Mouse (Mus musculus) MEL (cell line): ENCODE data around the gene Klf16. TPM values are rescaled to one million over a fixed set of nuclear protein-coding genes. Genes with fewer than 3 reads are reported as not detected.

Source experiments
- DNase-seq: peaks from one replicate; pipeline ENCODE4 v3.0.0; 2011; ENCODE audit warnings: low read depth, low spot score
- H3K27ac ChIP-seq: 2 replicates; pipeline ENCODE4 v1.5.1; 2012; ENCODE audit warnings: low read depth, mild to moderate bottlenecking, control low read depth, low read length, moderate library complexity; ENCODE audit not compliant: control insufficient read depth
- H3K27me3 ChIP-seq, 2 experiments: fragments of 150-350 bp in 1 of 2; sonication (generic) in 1 of 2; 2 replicates each; pipeline ENCODE4 v1.6.1; 2012; ENCODE audit warnings: low read length in 2 of 2, mild to moderate bottlenecking in 2 of 2, improper control_type of control experiment in 1 of 2, moderate library complexity in 1 of 2; ENCODE audit not compliant: insufficient read depth in 2 of 2, control insufficient read depth in 1 of 2
- H3K36me3 ChIP-seq, 2 experiments: 2 replicates each; pipeline ENCODE4 v1.6.1; 2012 to 2014; ENCODE audit warnings: low read length in 2 of 2, improper control_type of control experiment in 1 of 2, inconsistent platforms in 1 of 2, mild to moderate bottlenecking in 1 of 2; ENCODE audit not compliant: insufficient read depth in 2 of 2, control insufficient read depth in 1 of 2
- H3K4me1 ChIP-seq, 2 experiments: fragments of 150-350 bp in 1 of 2; sonication (generic) in 1 of 2; 2 replicates each; pipeline ENCODE4 v1.6.1; 2012; ENCODE audit warnings: low read length in 2 of 2, improper control_type of control experiment in 1 of 2, mild to moderate bottlenecking in 1 of 2; ENCODE audit not compliant: insufficient read depth in 2 of 2, control insufficient read depth in 1 of 2
- H3K4me3 ChIP-seq, 2 experiments: fragments of 150-350 bp in 1 of 2; sonication (generic) in 1 of 2; 2 replicates each; pipeline ENCODE4 v1.5.1; 2012; ENCODE audit warnings: low read depth in 2 of 2, low read length in 2 of 2, mild to moderate bottlenecking in 2 of 2, moderate library complexity in 2 of 2, control low read depth in 1 of 2, improper control_type of control experiment in 1 of 2; ENCODE audit not compliant: control insufficient read depth in 1 of 2, insufficient read depth in 1 of 2
- H3K79me2 ChIP-seq: 2 replicates; pipeline ENCODE4 v1.6.1; 2012; ENCODE audit warnings: mild to moderate bottlenecking, low read length, moderate library complexity; ENCODE audit not compliant: control insufficient read depth, poor library complexity, insufficient read depth
- H3K9ac ChIP-seq: 2 replicates; pipeline ENCODE4 v1.6.1; 2012; ENCODE audit warnings: low read depth, mild to moderate bottlenecking, control low read depth, low read length, moderate library complexity; ENCODE audit not compliant: control insufficient read depth, poor library complexity, severe bottlenecking
- H3K9me3 ChIP-seq: fragments of 150-350 bp; sonication (generic); replicated peaks from 2 replicates; pipeline ENCODE4 v1.6.1; 2012; ENCODE audit warnings: mild to moderate bottlenecking, low read length, improper control_type of control experiment, moderate library complexity; ENCODE audit not compliant: insufficient read depth
- CTCF ChIP-seq, 3 experiments: IDR thresholded peaks in 2 of 3; conservative IDR thresholded peaks in 1 of 3; 2 replicates each; pipeline ENCODE4 v1.5.1; 2011 to 2012; ENCODE audit warnings: low read length in 3 of 3, low read depth in 2 of 3, mild to moderate bottlenecking in 2 of 3, improper control_type of control experiment in 1 of 3, inconsistent platforms in 1 of 3, mixed read lengths in 1 of 3, moderate library complexity in 1 of 3; ENCODE audit not compliant: control insufficient read depth in 1 of 3, insufficient read depth in 1 of 3, poor library complexity in 1 of 3, severe bottlenecking in 1 of 3
- ELF1 ChIP-seq: IDR thresholded peaks from 2 replicates; pipeline ENCODE4 v1.6.1; 2014; ENCODE audit warnings: low read depth, mild to moderate bottlenecking, inconsistent platforms, low read length, improper control_type of control experiment, moderate library complexity
- EP300 ChIP-seq, 2 experiments: IDR thresholded peaks; 2 replicates each; pipeline ENCODE4 v1.6.1; 2011; ENCODE audit warnings: improper control_type of control experiment in 2 of 2, low read length in 2 of 2, low read depth in 1 of 2, mild to moderate bottlenecking in 1 of 2
- ETS1 ChIP-seq: IDR thresholded peaks from 2 replicates; pipeline ENCODE4 v1.6.1; 2012; ENCODE audit warnings: low read depth, mild to moderate bottlenecking, inconsistent platforms, low read length, improper control_type of control experiment, moderate library complexity
- GATA1 ChIP-seq: IDR thresholded peaks from 2 replicates; pipeline ENCODE4 v1.6.1; 2011; ENCODE audit warnings: low read depth, low read length, improper control_type of control experiment
- HCFC1 ChIP-seq: IDR thresholded peaks from 2 replicates; pipeline ENCODE4 v1.6.1; 2012; ENCODE audit warnings: low read depth, mild to moderate bottlenecking, inconsistent platforms, low read length, improper control_type of control experiment, moderate library complexity
- JUND ChIP-seq: IDR thresholded peaks from 2 replicates; pipeline ENCODE4 v1.6.1; 2011; ENCODE audit warnings: low read depth, mild to moderate bottlenecking, improper control_type of control experiment, low read length
- MAFK ChIP-seq: IDR thresholded peaks from 2 replicates; pipeline ENCODE4 v1.6.1; 2011; ENCODE audit warnings: low read depth, mild to moderate bottlenecking, low read length, improper control_type of control experiment, borderline replicate concordance
- MAX ChIP-seq: IDR thresholded peaks from 2 replicates; pipeline ENCODE4 v1.6.1; 2011; ENCODE audit warnings: low read length, improper control_type of control experiment
- MAZ ChIP-seq: IDR thresholded peaks from 2 replicates; pipeline ENCODE4 v1.6.1; 2012; ENCODE audit warnings: low read depth, mild to moderate bottlenecking, inconsistent platforms, low read length, improper control_type of control experiment
- MEF2A ChIP-seq: IDR thresholded peaks from 2 replicates; pipeline ENCODE4 v1.6.1; 2014; ENCODE audit warnings: low read depth, mild to moderate bottlenecking, inconsistent platforms, low read length, improper control_type of control experiment; ENCODE audit not compliant: poor library complexity, insufficient replicate concordance, severe bottlenecking; ENCODE audit errors: extremely low read depth
- MXI1 ChIP-seq: IDR thresholded peaks from 2 replicates; pipeline ENCODE4 v1.6.1; 2011; ENCODE audit warnings: mild to moderate bottlenecking, low read depth, low read length, improper control_type of control experiment
- MYB ChIP-seq: IDR thresholded peaks from 2 replicates; pipeline ENCODE4 v1.6.1; 2011; ENCODE audit warnings: mild to moderate bottlenecking, low read depth, low read length, improper control_type of control experiment
- NELFE ChIP-seq: IDR thresholded peaks from 2 replicates; pipeline ENCODE4 v1.6.1; 2011; ENCODE audit warnings: low read depth, low read length, improper control_type of control experiment
- NRF1 ChIP-seq: IDR thresholded peaks from 2 replicates; pipeline ENCODE4 v1.6.1; 2014; ENCODE audit warnings: low read depth, mild to moderate bottlenecking, inconsistent platforms, low read length, improper control_type of control experiment, moderate library complexity; ENCODE audit not compliant: poor library complexity, insufficient read depth, severe bottlenecking
- POLR2A ChIP-seq, 2 experiments: IDR thresholded peaks; 2 replicates each; pipeline ENCODE4 v1.6.1; 2011 to 2012; ENCODE audit warnings: low read length in 2 of 2, mild to moderate bottlenecking in 2 of 2, control low read depth in 1 of 2, improper control_type of control experiment in 1 of 2, low read depth in 1 of 2, moderate library complexity in 1 of 2; ENCODE audit not compliant: control insufficient read depth in 1 of 2, insufficient read depth in 1 of 2, poor library complexity in 1 of 2
- POLR2AphosphoS2 ChIP-seq: IDR thresholded peaks from 2 replicates; pipeline ENCODE4 v1.6.1; 2011; ENCODE audit warnings: low read length, improper control_type of control experiment
- POLR2AphosphoS5 ChIP-seq: IDR thresholded peaks from 2 replicates; pipeline ENCODE4 v1.6.1; 2012; ENCODE audit warnings: low read depth, borderline replicate concordance, mild to moderate bottlenecking, inconsistent platforms, low read length, moderate library complexity, mixed read lengths
- RAD21 ChIP-seq: IDR thresholded peaks from 2 replicates; pipeline ENCODE4 v1.6.1; 2011; ENCODE audit warnings: mild to moderate bottlenecking, low read depth, low read length, improper control_type of control experiment
- SIN3A ChIP-seq: IDR thresholded peaks from 2 replicates; pipeline ENCODE4 v1.6.1; 2012; ENCODE audit warnings: low read length, improper control_type of control experiment, inconsistent platforms
- TAL1 ChIP-seq: IDR thresholded peaks from 2 replicates; pipeline ENCODE4 v1.6.1; 2012; ENCODE audit warnings: mild to moderate bottlenecking, inconsistent platforms, low read length, moderate library complexity, mixed read lengths
- TBP ChIP-seq: IDR thresholded peaks from 2 replicates; pipeline ENCODE4 v1.8.0; 2011; ENCODE audit warnings: low read depth, low read length, improper control_type of control experiment
- UBTF ChIP-seq: IDR thresholded peaks from 2 replicates; pipeline ENCODE4 v1.6.1; 2012; ENCODE audit warnings: low read depth, mild to moderate bottlenecking, inconsistent platforms, low read length, improper control_type of control experiment, moderate library complexity, borderline replicate concordance; ENCODE audit not compliant: insufficient read depth
- USF1 ChIP-seq: IDR thresholded peaks from 2 replicates; pipeline ENCODE4 v1.6.1; 2014; ENCODE audit warnings: low read depth, mild to moderate bottlenecking, inconsistent platforms, low read length, improper control_type of control experiment, moderate library complexity
- ZC3H11A ChIP-seq: IDR thresholded peaks from 2 replicates; pipeline ENCODE4 v1.6.1; 2012; ENCODE audit warnings: low read depth, mild to moderate bottlenecking, inconsistent platforms, low read length, improper control_type of control experiment
- ZKSCAN1 ChIP-seq: IDR thresholded peaks from 2 replicates; pipeline ENCODE4 v1.6.1; 2012; ENCODE audit warnings: low read depth, mild to moderate bottlenecking, inconsistent platforms, low read length, improper control_type of control experiment, moderate library complexity
- ZMIZ1 ChIP-seq: IDR thresholded peaks from 2 replicates; pipeline ENCODE4 v1.6.1; 2012; ENCODE audit warnings: low read depth, mild to moderate bottlenecking, inconsistent platforms, low read length, improper control_type of control experiment, moderate library complexity
- ZNF384 ChIP-seq: IDR thresholded peaks from 2 replicates; pipeline ENCODE4 v1.6.1; 2012; ENCODE audit warnings: low read depth, mild to moderate bottlenecking, inconsistent platforms, low read length, improper control_type of control experiment
- polyA plus RNA-seq, 2 experiments: library from polyadenylated mRNA; stranded (reverse) in 1 of 2; unstranded in 1 of 2; fragments of >175 nt in 1 of 2; fragments of >200 nt in 1 of 2; gene quantifications; 2 replicates each; pipeline versions ENCODE4 v1.2.1 to v1.2.4; 2012; ENCODE audit warnings: low replicate concordance in 2 of 2, low read depth in 1 of 2; ENCODE audit not compliant: insufficient read length in 2 of 2, insufficient read depth in 1 of 2, missing spikeins in 1 of 2
- total RNA-seq: library from RNA; depleted of rRNA; stranded (reverse); fragments of 300-350 nt; gene quantifications from 2 replicates; pipeline ENCODE4 v1.2.3, GENCODE M21; 2012

The Klf16 gene
- total and polyA plus RNA-seq, 3 experiments, result 37.1 to 51.1 TPM; not detected in 1

DNA sequence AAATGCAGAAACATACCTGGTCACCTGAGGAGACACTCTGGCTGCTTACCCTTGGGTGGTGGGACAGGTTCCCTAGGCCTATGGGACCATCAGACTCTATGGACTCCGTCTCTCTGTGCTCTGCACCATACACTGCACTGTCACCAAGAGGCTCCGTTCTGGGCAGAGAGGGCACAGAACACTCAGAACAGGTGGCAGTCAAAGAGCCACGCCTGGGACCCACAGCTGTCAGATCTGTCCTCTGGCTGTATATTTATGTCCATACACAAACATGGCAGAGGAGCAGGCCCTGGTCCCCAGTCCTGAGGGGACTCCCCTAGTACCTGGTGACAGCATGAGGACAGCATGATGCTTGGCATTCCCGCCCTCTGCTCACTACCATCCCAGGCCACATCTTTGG is 48.6 kb upstream of the Klf16 start:
- Histone ChIP-seq H3K4me1 (peaks cover 0 to 18% of the 10 kb centered on the region in 2 experiments; a peak in 2 of 4 replicates), H3K9ac (no peak overlapping the region), H3K79me2 (peaks cover 57% of the 10 kb centered on the region), H3K9me3 (no peaks in the 10 kb centered on the region), H3K27ac (no peak overlapping the region), H3K36me3 (peaks cover 0 to 2% of the 10 kb centered on the region in 2 experiments; a peak in 1 of 4 replicates), H3K4me3 (no peak overlapping the region), H3K27me3 (no peaks in the 10 kb centered on the region)
- DNase-seq, result no peak
- no peak for TF ChIP-seq MAFK
- TF ChIP-seq CTCF (IDR thresholded peaks at IDR 0.05 in 2 of 3, conservative IDR thresholded peaks at IDR 0.05 in 1 of 3; ENCODE audit: control insufficient read depth in 1 of 3, insufficient read depth in 1 of 3, low read depth in 2 of 3, low read length in 3 of 3, poor library complexity in 1 of 3, severe bottlenecking in 1 of 3), result no peak

- DNase-seq, result peak; percentile 72
- peaks cover 0 to 18% of the 10 kb centered on the region in 2 experiments; a peak in 2 of 4 replicates for H3K4me1 ChIP-seq
- H3K9me3 ChIP-seq, result no peaks in the 10 kb centered on the region
- H3K36me3 ChIP-seq, result peaks cover 0 to 2% of the 10 kb centered on the region in 2 experiments; a peak in 1 of 4 replicates
- peak overlapping the region; percentile 91 for H3K27ac ChIP-seq
- peak overlapping the region; percentile 87 to 92 for H3K4me3 ChIP-seq
- H3K9ac ChIP-seq, result peak overlapping the region; percentile 92
- peaks cover 51% of the 10 kb centered on the region for H3K79me2 ChIP-seq
- H3K27me3 ChIP-seq, result no peaks in the 10 kb centered on the region
- TF ChIP-seq MXI1 (peak; percentile 30), SIN3A (peak; percentile 85), TAL1 (no peak), UBTF (no peak), POLR2AphosphoS5 (no peak), NRF1 (peak; percentile 5; the same call in 1 of the 2 replicates), USF1 (no peak), ELF1 (peak; percentile 57), HCFC1 (peak; percentile 60; the same call in 1 of the 2 replicates), ZKSCAN1 (no peak), ZMIZ1 (0 out of 2 replicates have a peak, but pooled peaks have one; percentile 38), GATA1 (no peak), JUND (no peak), MAX (no peak), MAZ (peak; percentile 64; the same call in 1 of the 2 replicates), EP300 (IDR thresholded peaks at IDR 0.05; ENCODE audit: low read depth in 1 of 2, low read length in 2 of 2) (no peak), MEF2A (no peak), RAD21 (no peak), POLR2A (IDR thresholded peaks at IDR 0.05; ENCODE audit: control insufficient read depth in 1 of 2, insufficient read depth in 1 of 2, low read depth in 1 of 2, low read length in 2 of 2, poor library complexity in 1 of 2) (peak; percentile 39 to 54; a peak in 1 of 4 replicates), NELFE (peak; percentile 35; the same call in 1 of the 2 replicates), TBP (no peak), MYB (no peak), ZC3H11A (no peak), POLR2AphosphoS2 (peak; percentile 29), ETS1 (peak; percentile 28; the same call in 1 of the 2 replicates), ZNF384 (no peak)
Observed at GRCm38 (mm10) chr10:80623457-80624191, 46.5 kb upstream of the Klf16 start.
